Mouse (Mus musculus) cerebellum, adult 18-20 months (tissue): Measurements from ENCODE around the gene Imp3.
"Not testable (repeated sequence)": the region's sequence is repeated elsewhere in the genome, so short reads cannot be mapped to it uniquely, and the experiment has no call there.

ENCODE experiments used
- DNase-seq, 2 experiments: peaks; one replicate each; pipeline ENCODE4 v3.0.0; 2021

The Imp3 gene

GRCm38 (mm10) chr9:56923841-56924650, 13.2 kb upstream of the Imp3 start:
- DNase-seq: no peak

GRCm38 (mm10) chr9:56924651-56925027, 12.6 kb upstream of the Imp3 start:
- DNase-seq: peak; percentile 19 to 28

- DNase-seq: no peak
Measured at GRCm38 (mm10) chr9:56925291-56926024, 11.8 kb upstream of the Imp3 start.

- DNase-seq: no peak
Measured at GRCm38 (mm10) chr9:56926025-56926360, 11.3 kb upstream of the Imp3 start.

GRCm38 (mm10) chr9:56926387-56926786, 10.9 kb upstream of the Imp3 start:
- DNase-seq: no peak

GRCm38 (mm10) chr9:56927191-56928012, 9.9 kb upstream of the Imp3 start:
- DNase-seq: peak in 1 of 2 experiments; percentile 11

- DNase-seq: peak; percentile 87 to 90
Measured at GRCm38 (mm10) chr9:56928041-56928811, 9.0 kb upstream of the Imp3 start, which contains the start of gene Snx33. TSS of gene Snx33 (minus strand) at chr9:56928371.

- DNase-seq: no peak
Measured at GRCm38 (mm10) chr9:56929496-56929895, 7.8 kb upstream of the Imp3 start.

- no peak for DNase-seq
Measured at GRCm38 (mm10) chr9:56930556-56930955, 6.7 kb upstream of the Imp3 start.

GRCm38 (mm10) chr9:56936861-56937222, 433 bp upstream of the Imp3 start:
- DNase-seq: peak in 1 of 2 experiments; percentile 15

- no peak for DNase-seq
Measured at GRCm38 (mm10) chr9:56938374-56938773, 1.1 kb downstream of the Imp3 start.

GRCm38 (mm10) chr9:56947481-56947880, 10.2 kb downstream of the Imp3 start:
- peak; percentile 60 to 62 for DNase-seq

GRCm38 (mm10) chr9:56948699-56949098, 11.4 kb downstream of the Imp3 start:
- not testable (repeated sequence) for DNase-seq

GRCm38 (mm10) chr9:56949767-56950166, 12.5 kb downstream of the Imp3 start:
- DNase-seq: no peak

GRCm38 (mm10) chr9:56950414-56951400, 13.4 kb downstream of the Imp3 start, which contains the start of gene Snupn:
TSS of gene Snupn (plus strand) at chr9:56950878.
- peak; percentile 95 to 98 for DNase-seq

- no peak for DNase-seq
Measured at GRCm38 (mm10) chr9:56953562-56953961, 16.3 kb downstream of the Imp3 start.

GRCm38 (mm10) chr9:56956966-56957675, 19.8 kb downstream of the Imp3 start:
- DNase-seq: no peak

- no peak for DNase-seq
Measured at GRCm38 (mm10) chr9:56958689-56959088, 21.4 kb downstream of the Imp3 start.

GRCm38 (mm10) chr9:56961591-56961990, 24.3 kb downstream of the Imp3 start:
- no peak for DNase-seq

- no peak for DNase-seq
Measured at GRCm38 (mm10) chr9:56970158-56970557, 32.9 kb downstream of the Imp3 start.
